Mouse (Mus musculus) heart, adult 10 weeks (tissue): ENCODE results near the gene Cox6a1. TPM values are rescaled to one million over a fixed set of nuclear protein-coding genes. Genes with fewer than 3 reads are reported as not detected.

Experiments
- polyA plus RNA-seq: library from polyadenylated mRNA; stranded (reverse); fragments of 350-450 nt; fragmentation: Illumina TruSeq; extraction: RNeasy Lipid Tissue Mini Kit (QIAGEN cat#74804); gene quantifications from one replicate; pipeline ENCODE4 v1.2.3, GENCODE M21; 2014; ENCODE audit warnings: low read depth, low replicate concordance

Cox6a1 gene
- 301 TPM for polyA plus RNA-seq

DNA sequence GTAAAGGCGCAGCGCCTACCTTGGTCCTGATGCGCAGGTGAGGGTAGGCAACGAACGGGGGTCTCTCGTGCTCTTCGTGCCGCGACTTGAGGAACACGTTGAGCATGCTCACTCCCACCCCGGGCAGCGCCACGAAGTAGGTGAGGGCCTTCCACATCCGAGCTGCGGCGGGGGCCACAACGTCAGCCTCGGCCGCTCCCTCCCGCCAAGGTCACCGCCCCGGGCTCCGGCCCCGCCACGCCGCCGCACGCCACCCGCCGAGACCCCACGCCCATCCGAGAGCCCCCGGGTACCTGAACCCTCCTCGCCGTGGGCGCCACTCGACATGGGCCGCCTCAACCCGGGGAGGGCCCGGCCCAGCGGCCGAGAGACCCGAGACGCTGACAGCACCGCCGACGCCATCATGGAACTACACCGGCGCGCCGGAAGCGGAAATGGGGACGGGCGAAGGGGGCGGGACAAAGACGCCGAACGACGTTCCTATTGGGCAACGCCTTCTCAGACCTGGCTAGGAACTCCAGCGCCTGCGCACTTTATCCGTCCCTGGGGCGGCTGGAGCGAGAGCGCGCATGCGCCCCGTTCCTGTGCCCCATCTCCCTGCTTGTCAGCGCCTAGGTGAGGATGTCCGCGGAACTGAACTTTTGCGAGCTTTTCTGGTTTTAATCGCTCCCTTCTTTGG, at the start of gene Cox6a1:
Gene Cox6a1, minus strand, starts transcription at position 436 of the 679 bp plus-strand sequence.

DNA sequence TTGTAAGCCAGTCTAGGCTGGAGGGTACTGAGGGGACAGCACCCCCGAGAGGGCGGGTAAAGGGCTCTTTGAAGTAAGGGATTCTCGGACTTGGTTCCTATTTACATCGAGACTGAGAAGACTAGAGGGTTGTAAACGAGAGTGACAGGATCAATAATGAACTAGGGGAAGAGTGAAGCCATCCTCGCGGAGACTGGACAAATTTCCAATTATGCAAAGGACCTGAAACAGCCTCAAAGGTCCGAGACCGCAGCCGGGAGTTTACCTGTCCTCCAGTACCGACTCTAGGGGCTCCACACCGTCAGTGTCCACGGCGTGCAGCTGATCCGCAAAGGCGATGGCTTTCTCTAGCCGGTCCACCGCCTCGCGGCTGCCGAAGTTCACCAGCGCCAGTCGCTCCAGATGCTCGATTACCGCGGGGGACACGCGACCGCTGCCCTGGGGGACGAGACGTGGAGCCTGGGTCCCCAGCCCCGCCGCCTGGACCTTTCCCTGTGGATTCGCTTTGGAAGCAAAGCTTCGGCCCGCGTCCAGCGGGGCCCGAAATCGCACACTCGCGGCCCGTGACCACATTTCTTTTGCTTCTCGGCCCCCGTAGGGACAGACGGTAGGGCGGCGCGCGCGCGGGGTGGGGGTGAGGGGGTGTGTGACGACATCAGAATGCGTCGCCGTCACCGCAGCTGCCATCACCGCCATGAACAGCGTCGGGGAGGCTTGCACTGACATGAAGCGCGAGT, 8.0 kb downstream of the Cox6a1 start, which contains the start of the genes Gatc and Triap1:
Gene Gatc, minus strand, starts transcription at position 602 of the 737 bp plus-strand sequence.
Gene Triap1, plus strand, starts transcription at position 649 of the 737 bp plus-strand sequence.

DNA sequence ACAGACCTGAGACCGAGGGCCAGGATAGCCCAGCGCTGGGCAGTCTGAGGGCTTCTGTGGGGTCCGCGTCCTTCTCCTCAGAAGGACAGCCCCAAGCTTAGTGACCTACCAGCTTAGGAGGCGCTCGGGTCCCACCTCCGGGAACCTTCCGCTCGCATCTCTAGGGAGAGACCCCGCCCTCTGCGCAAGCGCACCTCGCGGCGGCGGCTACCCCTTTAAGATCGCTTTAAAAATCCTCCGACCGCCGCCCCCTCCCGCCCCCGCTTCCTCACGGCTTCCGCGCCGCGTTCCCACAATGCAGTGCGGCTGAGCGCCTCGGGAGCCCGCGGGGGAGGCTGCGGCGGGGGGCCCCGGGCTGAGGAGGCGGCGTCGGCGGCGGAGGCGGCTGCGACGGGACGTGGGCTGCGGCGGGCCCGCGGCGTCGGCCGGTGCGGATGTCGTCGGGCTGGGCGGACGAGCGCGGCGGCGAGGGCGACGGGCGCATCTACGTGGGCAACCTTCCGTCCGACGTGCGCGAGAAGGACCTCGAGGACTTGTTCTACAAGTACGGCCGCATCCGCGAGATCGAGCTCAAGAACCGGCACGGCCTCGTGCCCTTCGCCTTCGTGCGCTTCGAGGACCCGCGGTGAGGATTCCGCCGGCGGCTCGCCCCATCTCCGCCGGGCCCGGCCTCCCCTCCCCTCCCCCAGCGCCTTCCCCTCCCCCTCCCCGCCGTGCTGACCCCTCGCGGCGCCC, 21.7 kb downstream of the Cox6a1 start, which contains the start of gene Srsf9:
Gene Srsf9, plus strand, starts transcription at position 303 of the 735 bp plus-strand sequence.

DNA sequence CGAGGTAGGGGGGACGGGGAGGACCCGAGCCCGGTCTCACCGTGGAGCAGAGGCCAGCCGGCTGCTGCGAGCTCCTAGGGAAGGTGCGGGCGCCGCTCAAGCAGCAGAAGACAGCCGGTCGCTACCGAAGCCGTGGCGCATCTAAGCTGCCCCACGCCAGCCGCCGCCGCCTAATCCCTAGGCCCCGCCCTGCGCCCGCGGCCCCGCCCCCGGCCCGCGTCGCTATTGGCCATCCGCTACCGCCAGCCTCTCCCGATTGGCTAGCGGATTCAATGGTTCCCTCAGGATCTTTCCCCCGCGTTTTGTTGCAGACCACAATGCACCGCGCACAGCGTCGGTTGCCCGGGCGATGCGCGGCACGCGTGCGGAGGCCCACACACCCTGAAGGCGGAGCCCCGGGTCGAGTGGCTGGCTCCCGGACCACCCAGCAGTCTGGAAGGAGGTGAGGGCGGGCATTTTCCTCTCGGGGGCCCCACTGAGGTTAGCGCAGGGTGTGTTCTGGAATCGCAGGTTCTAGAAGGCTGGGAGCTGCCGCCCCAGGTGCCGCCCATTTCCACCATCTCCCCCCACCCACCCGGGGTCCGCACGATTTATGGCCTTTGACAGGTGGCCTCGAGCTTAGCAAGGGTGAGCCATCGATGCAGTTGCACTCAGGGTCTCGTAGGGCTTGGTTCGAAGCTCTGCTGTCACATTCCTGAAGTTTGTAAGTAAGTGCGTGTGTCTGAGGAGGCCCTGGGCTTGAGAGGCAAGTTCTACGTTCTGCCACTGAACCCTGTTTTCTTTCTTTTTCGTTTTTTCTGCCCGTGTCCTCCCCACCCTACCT, 47.8 kb downstream of the Cox6a1 start, which contains the start of gene Dynll1:
Gene Dynll1, minus strand, starts transcription at position 208 of the 823 bp plus-strand sequence.

Other genes starting within 250 kb of the Cox6a1 start
- gene Acads, start 229.6 kb downstream of the Cox6a1 start, polyA plus RNA-seq = 243 TPM
- 18.8 TPM for gene Unc119b, start 214.0 kb downstream of the Cox6a1 start, polyA plus RNA-seq
- 59.9 TPM for gene Mlec, start 190.8 kb downstream of the Cox6a1 start, polyA plus RNA-seq
- 11.9 TPM for gene Cabp1, start 154.6 kb downstream of the Cox6a1 start, polyA plus RNA-seq
- 57.9 TPM for gene Pop5, start 113.1 kb downstream of the Cox6a1 start, polyA plus RNA-seq
- 267 TPM for gene Rnf10, start 76.1 kb downstream of the Cox6a1 start, polyA plus RNA-seq
- 119 TPM for gene Coq5, start 69.3 kb downstream of the Cox6a1 start, polyA plus RNA-seq
- 76.2 TPM for gene Dynll1, start 48.0 kb downstream of the Cox6a1 start, polyA plus RNA-seq
- 20.9 TPM for gene Srsf9, start 21.8 kb downstream of the Cox6a1 start, polyA plus RNA-seq
- 27.9 TPM for gene Gatc, start 7.8 kb downstream of the Cox6a1 start, polyA plus RNA-seq
- 33.4 TPM for gene Triap1, start 7.8 kb downstream of the Cox6a1 start, polyA plus RNA-seq
- 0.39 TPM for gene Msi1, start 80.6 kb upstream of the Cox6a1 start, polyA plus RNA-seq
- gene Pla2g1b, start 117.3 kb upstream of the Cox6a1 start, polyA plus RNA-seq = not detected
- 27.2 TPM for gene Sirt4, start 135.7 kb upstream of the Cox6a1 start, polyA plus RNA-seq
- gene Pxn, start 157.7 kb upstream of the Cox6a1 start, polyA plus RNA-seq = 39.8 TPM
- gene Rplp0, start 210.5 kb upstream of the Cox6a1 start, polyA plus RNA-seq = 1,068 TPM
- gene Gcn1l1, start 216.3 kb upstream of the Cox6a1 start, polyA plus RNA-seq = 26.4 TPM